Mouse (Mus musculus) urinary bladder, adult 18-20 months (tissue): ENCODE measurements around the gene Amfr.

Experiments
- DNase-seq, 2 experiments: peaks; one replicate each; pipeline ENCODE4 v3.0.0; 2022; ENCODE audit warnings: low spot score in 2 of 2, mixed read lengths in 2 of 2

Gene Amfr

GRCm38 (mm10) chr8:93981679-93982215 lies 30.9 kb downstream of the Amfr start:
- no peak for DNase-seq

GRCm38 (mm10) chr8:93980141-93980540 lies 32.5 kb downstream of the Amfr start:
- DNase-seq: no peak

DNA sequence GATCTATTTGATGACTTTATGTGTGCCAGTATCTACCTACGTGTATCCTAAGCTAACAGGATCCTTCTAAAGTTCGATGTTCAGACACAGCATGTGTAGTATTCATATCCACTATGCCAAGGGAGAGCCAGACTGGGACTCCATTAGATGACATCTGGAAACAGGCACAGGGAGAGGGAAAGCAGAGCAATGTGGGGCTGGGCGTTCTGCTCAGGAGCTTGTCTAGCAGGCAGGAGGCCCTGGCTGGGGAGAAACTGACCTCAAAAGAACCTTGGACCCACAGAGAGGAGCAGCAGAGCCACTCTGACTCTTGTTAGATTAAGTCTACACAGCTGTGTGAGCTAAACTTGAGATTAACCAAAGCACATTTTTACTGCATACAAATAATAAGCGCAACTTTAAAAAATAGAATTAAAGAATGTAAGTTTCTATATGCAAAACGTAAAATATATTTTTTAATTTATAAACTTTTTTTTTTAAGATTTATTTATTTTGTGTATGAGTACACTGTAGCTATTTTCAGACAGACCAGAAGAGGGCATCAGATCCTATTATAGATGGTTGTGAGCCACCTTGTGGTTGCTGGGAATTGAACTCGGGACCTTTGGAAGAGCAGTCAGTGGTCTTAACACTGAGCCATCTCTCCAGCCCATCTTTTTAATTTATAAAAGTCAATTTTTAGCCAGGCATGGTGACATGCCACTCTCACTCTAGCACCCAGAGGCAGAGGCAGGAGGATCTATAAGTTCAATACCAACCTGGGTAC lies 36.0 kb downstream of the Amfr start:
- DNase-seq: no peak

GRCm38 (mm10) chr8:93975358-93975757 lies 37.3 kb downstream of the Amfr start:
- no peak for DNase-seq

GRCm38 (mm10) chr8:93974602-93975186 lies 37.9 kb downstream of the Amfr start:
- DNase-seq: no peak

DNA sequence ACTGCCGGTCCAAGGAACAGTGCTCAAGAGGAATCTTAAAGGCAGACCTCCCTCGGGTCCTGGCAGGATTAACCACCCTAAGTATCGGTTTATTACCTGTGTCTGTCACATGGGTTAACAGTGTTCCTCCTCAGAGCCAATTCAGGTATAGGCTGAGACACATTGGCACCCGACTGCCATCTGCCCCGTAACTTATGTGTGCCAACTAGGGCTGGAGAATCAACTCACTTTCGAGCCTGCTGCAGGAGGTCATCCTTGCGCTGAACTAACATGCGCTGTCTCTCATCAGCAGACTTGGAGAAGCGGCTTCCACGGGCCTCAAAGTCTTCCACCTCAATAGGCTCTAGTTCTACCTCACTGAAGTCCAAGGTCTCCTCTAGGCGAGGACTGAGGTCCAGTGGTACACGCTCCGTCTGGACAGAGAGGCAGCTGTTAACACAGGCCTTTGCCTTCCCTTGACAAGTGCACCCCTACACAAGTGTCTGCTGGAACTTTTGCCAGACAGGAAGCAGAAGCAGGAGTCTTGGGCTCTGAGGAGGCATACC lies 38.7 kb downstream of the Amfr start:
- no peak for DNase-seq

GRCm38 (mm10) chr8:93972971-93973734 lies 39.5 kb downstream of the Amfr start:
- DNase-seq: no peak

DNA sequence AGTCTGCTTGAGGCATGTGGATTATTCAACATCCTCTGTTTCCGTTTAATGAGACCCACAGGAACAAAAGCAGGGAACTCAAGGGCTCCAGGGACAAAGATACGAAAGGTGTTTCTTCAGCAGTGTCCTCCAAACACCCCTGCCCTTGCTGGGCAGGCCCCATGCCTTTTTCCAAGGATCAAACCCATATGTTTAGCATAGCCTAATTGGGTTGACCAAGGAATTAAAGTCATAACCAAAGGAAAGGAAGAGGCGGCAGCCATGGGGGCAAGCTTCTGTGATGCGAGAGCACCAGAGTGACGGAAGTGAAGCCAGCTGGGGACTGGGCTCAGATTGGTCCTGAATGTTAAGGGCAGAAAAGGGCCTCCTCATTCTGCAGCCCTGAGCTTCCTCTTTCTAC lies 40.4 kb downstream of the Amfr start:
- no peak for DNase-seq

GRCm38 (mm10) chr8:93971451-93971850 lies 41.2 kb downstream of the Amfr start:
- DNase-seq: no peak

- DNase-seq: no peak
These were observed 42.9 kb downstream of the Amfr start for GRCm38 (mm10) chr8:93969626-93970340.

DNA sequence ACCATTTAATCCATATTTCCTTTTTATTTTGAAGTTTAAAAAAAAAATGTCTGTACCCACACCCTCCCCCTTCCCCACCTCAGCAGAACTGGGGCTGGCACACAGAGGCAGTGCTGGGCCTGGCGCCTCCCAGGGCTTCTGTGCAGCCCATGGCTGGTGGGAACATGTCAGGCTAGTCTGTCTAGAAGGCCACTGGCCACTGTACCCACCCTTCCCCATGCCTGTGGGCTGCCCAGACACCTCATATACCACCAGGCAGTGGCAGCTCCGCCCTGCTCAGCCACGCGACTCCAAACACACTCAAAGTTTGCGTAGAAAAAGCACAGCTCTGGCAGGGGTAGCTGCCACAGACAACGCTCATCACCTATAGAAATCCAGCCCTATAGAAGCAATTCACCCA lies 44.3 kb downstream of the Amfr start:
- no peak for DNase-seq

DNA sequence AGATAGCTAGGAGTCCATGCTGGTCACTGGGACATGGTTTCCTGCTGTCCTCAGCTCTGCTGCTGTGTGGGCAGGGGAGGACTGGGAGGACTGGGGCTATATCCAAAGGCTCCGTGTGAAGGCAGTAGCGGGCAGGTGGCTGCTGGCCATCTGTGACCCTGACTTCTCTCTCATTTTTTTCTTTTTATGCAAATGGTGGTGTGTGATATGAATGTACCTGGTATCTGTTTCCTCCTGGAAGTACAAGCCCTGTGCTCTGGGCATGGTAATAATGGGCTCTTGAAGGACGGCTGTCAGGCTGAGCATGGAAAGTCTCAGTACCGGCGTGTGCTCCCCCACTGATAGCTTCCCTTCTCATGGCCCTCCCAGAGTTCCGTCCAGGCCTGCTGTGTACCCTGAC lies 51.7 kb downstream of the Amfr start:
- DNase-seq: no peak

DNA sequence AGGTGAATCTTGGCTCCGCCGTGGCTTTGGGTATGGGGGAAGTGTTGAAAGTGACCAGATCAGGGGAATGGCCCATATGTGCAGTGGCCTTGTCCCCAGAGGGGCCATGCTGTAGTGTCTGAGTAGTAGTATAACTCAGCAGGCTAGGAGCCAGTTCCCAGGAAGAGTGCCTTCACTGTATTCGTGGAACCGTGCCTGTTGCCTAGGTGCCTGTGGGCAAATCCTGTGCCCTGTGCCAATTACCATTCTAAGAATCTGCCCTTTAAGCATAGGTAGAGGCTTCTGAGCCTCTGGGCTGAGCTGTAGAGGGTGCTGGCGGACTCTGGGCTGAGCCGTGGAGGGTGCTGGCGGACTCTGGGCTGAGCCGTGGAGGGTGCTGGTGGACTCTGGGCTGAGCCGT lies 54.2 kb downstream of the Amfr start:
- no peak for DNase-seq

DNA sequence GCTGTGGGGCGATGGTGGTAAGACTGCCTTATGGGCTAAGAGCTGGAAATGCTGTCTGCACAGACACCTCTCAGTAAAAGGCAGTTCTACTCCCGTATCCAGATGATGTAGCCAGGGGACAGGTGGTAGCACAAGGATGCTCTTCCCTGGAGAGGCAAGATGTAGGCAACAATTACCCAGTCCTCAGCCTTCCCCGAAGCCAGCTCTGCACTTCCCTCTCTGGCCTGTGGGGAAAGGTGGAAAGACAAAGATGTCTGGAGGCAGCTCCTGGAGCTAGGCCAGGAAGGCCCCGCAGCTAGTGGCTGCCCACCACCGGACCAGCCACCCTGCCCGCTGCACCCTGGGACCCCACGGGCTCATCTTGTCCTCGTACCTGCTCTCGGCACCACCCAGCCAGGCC lies 60.1 kb downstream of the Amfr start:
- no peak for DNase-seq

DNA sequence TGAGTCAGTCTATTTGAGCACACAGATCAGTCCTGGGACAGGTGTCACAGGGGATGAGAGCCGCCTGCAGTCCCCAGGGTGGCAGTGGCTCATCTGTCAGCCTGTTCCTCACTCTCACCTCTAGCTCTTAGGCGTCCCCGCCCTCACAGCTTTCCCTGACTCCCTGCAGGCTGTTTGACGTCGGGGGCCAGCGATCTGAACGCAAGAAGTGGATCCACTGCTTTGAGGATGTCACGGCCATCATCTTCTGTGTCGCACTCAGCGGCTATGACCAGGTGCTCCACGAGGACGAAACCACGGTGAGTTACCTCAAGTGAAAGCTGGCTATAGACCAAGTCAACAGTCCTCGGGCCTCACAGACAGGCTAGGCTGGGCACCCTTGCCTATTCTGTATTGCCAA lies 62.5 kb downstream of the Amfr start:
- DNase-seq: no peak

GRCm38 (mm10) chr8:93946397-93946796 lies 66.2 kb downstream of the Amfr start:
- DNase-seq: no peak

DNA sequence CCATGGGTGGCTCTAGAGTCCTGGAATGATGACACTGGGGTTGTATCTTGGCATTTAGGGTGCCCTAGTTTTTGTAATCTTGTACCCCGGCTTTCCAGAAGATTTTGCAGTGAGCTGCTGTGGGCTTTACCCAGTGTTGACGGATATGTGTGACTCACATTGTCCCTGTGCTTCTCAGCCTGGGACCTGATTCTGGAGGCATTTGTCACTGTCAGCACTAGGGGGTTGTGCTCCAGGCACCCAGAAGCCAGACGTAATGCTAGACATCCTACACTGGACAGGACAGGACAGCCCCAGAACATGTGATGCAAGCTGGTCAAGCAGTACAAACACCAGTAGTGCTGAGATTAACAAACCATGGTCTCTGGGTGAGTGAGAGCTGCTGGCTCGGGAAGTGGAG lies 66.9 kb downstream of the Amfr start:
- no peak for DNase-seq

DNA sequence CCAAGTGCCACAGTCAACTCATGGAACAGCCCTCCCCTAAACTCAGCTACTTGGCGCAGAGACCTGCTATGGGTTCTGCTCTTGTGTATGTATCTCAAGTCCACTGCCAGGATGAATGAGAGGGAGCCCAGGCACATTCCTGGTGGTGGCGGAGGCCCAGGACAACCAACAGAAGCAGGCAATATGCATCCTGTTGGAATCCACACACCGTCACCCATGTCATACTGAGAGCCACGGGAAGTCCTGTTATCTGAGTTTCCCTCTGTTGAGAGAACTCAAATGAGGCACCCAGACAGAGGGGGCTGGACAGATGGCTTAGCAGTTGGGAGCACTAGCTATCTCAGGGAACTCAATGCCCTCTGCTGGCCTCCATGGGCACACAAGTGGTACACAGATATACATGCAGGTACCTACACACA lies 71.0 kb downstream of the Amfr start:
- no peak for DNase-seq

DNA sequence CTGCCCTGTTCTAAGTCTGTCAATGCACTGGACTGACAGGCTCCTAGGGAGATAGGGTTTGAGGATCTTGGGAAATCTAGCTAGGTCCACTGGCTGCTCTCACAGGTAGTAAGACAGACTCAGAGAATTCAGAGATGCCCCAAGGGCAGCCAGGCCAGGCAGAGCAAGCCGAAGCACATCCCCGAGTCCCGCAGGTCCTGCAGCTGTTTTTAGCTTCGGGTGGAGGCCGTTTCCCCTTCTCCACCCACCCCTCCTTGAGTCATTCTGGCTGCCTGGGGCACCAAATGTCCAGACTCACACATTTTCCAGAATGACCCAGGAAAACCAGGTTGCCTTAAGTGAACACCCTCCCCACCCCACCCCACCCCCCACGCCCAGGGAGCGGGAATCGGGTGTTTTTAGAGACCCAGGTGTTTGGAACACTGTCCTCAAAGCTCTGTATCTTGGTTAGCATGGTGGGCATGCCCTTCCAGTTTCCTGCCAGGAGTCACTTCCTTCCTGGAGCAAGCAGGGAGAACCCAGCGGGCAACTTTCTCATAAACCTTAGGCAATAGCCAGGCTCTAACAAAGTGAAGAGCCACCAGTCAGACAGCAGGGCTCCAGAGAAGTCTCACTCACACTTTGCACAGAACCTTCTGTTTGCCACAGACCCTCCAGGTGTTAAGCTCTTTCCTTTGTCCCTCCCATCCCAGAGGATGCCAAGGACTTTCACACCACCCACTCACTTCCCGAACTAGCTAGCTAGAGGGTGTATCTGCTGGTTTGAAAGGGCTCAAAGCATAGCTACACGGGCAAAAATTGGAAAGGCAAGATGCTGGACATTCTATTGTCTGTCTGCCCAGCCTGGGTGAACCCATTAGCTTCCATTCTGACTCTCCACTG lies 71.9 kb downstream of the Amfr start:
- no peak for DNase-seq

DNA sequence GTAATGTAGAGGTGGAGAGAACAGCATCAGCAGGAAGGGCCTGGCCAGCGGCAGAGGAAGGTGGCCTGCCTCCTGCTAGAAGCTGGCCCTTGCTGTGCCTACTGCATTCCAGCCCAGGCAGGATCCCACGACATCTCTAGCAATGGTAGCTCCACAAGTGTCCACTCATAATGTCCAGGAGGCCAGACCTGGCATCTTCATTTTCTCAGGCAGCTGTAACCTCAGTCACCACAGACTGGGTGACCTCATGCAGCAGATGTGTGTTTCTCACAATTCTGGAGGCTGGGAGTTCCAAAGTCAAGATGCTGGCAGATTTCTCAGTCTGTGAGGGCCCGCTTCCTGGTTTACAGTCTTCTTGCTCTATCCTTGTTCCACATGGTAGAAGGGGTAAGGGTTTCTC lies 74.4 kb downstream of the Amfr start:
- DNase-seq: no peak

DNA sequence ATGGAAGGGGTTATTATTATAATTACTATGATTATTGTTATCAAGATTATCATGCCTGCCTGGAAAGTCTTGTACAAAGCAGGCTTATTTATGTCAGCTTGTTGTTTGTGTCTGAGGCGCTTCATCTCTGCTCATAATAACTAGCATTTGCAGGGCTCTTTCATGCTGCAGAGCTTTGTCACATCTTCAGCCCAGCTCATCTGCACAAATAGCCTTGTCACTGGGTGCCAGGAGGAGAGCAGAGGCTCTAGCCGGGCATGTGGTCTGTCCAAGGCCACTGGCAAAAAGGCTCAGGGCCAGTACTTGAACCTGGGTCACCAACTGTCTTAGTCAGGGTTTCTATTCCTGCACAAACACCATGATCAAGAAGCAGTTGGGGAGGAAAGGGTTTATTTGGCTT lies 79.4 kb downstream of the Amfr start:
- no peak for DNase-seq
